Mouse (Mus musculus) C2C12 (cell line): ENCODE results near the gene Tesk2.

ENCODE experiments used
- CEBPB ChIP-seq: IDR thresholded peaks from one replicate; pipeline ENCODE4 v1.6.1; 2011; ENCODE audit warnings: low read depth, mild to moderate bottlenecking, control low read depth, moderate library complexity
- CTCF ChIP-seq: IDR thresholded peaks from one replicate; pipeline ENCODE4 v1.5.1; 2011; ENCODE audit not compliant: control insufficient read depth, insufficient read depth, insufficient read length
- FOSL1 ChIP-seq: IDR thresholded peaks from one replicate; pipeline ENCODE4 v1.8.0; 2011; ENCODE audit warnings: mild to moderate bottlenecking, low read length; ENCODE audit not compliant: poor library complexity, insufficient read depth, severe bottlenecking
- MAX ChIP-seq: IDR thresholded peaks from one replicate; pipeline ENCODE4 v1.6.1; 2011; ENCODE audit warnings: mild to moderate bottlenecking, control low read depth
- MYOD1 ChIP-seq: IDR thresholded peaks from one replicate; pipeline ENCODE4 v1.6.1; 2011; ENCODE audit warnings: low read depth; ENCODE audit not compliant: control insufficient read depth, insufficient read length
- MYOG ChIP-seq: IDR thresholded peaks from one replicate; pipeline ENCODE4 v1.6.1; 2011; ENCODE audit not compliant: control insufficient read depth, insufficient read length; ENCODE audit errors: extremely low read depth
- USF1 ChIP-seq: IDR thresholded peaks from one replicate; pipeline ENCODE4 v1.6.1; 2011; ENCODE audit warnings: low read depth, mild to moderate bottlenecking, control low read depth, moderate library complexity

DNA sequence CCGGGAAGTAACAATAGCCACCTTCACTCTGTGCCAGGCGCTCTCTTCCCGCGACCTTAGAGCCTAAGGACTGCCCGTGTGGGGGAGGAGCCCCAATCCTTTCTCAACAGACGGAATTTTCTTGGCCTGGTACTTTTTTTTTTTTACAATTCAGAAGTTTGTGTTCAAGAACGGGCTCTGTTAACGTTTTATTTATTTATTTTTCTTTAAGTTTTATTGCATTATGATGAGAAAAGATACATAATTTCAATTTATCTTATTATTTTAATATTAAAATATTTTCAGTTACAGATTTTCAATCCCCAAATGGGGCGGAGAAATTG, 100.9 kb downstream of the Tesk2 start, which contains the start of gene Hpdl:
- TF ChIP-seq USF1 (no peak), CTCF (no peak), MAX (no peak), FOSL1 (no peak), MYOD1 (no peak), MYOG (no peak), CEBPB (no peak)
